Mouse (Mus musculus) intestine, embryonic 15.5 days (tissue): ENCODE results near the gene Fbxl21. TPM values are rescaled to one million over a fixed set of nuclear protein-coding genes. Genes with fewer than 3 reads are reported as not detected.

Experiments
- polyA plus RNA-seq: library from polyadenylated mRNA; unstranded; fragments of >200 nt; fragmentation: Nextera tagmentation; extraction: Ambion mirVana; gene quantifications from 2 replicates; pipeline ENCODE4 v1.2.1, GENCODE M21; 2015

Fbxl21 gene
- polyA plus RNA-seq, 1 experiment from 2014 or later = 2.1 TPM

Other genes with a start within 250 kb of the Fbxl21 start
- gene Cxcl14, start 225.9 kb upstream of the Fbxl21 start, polyA plus RNA-seq = 7.9 and 9.9 TPM in 2 replicates
- not detected in 2 replicates for gene Gm3045, start 95.9 kb upstream of the Fbxl21 start, polyA plus RNA-seq
- 0.10 and 0.13 TPM in 2 replicates for gene Slc25a48, start 84.1 kb upstream of the Fbxl21 start, polyA plus RNA-seq
- not detected in 2 replicates for gene Il9, start 40.2 kb upstream of the Fbxl21 start, polyA plus RNA-seq
- 12.4 and 13.2 TPM in 2 replicates for gene Lect2, start 26.0 kb downstream of the Fbxl21 start, polyA plus RNA-seq
- 120 and 123 TPM in 2 replicates for gene Tgfbi, start 87.1 kb downstream of the Fbxl21 start, polyA plus RNA-seq
- 19.3 and 19.5 TPM in 2 replicates for gene Smad5, start 180.5 kb downstream of the Fbxl21 start, polyA plus RNA-seq
- 0.50 and 1.00 TPM in 2 replicates for gene Gm45623, start 231.4 kb downstream of the Fbxl21 start, polyA plus RNA-seq